Mouse (Mus musculus): ENCODE results near the gene Olfr1361.

The Olfr1361 gene

DNA sequence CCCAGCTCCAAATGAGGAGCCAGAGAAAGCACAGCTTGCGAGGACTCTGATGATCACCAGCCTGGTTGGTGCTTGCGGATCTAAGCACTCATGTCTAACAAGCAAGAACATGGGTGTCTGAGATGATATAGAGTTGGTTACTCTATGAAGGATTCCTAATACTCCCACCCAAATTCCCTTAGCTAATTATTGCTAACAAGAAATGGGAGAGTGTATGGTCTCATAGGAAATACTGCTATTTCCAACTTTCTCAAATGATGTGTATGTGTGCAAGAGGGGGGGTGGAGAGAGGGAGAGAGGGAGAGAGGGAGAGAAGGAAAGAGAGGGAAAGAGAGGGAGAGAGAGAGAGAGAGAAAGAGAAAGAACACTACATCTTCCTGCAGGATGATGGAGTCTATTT, at the start of gene Olfr1361:
Olfr1361 (minus strand) TSS at position 101 of the 400 bp plus-strand sequence.
- in situ Hi-C loops (cut with MboI; ENCODE audit: unreplicated experiment in 2 of 2) = no loop called here

GRCm38 (mm10) chr13:21711698-21712097, 48.5 kb upstream of the Olfr1361 start:
- in situ Hi-C loops (cut with MboI; ENCODE audit: unreplicated experiment in 2 of 2) = loop anchor here (5.0 to 25.0 kb wide), 9 partner anchors 73 to 1806 kb away; partner anchors contain the start of genes Gm11273 (in 1 of the 2), Hist1h1b (in 1 of the 2), Hist1h2an (in 1 of the 2) and Hist1h2bp (in 1 of the 2)

DNA sequence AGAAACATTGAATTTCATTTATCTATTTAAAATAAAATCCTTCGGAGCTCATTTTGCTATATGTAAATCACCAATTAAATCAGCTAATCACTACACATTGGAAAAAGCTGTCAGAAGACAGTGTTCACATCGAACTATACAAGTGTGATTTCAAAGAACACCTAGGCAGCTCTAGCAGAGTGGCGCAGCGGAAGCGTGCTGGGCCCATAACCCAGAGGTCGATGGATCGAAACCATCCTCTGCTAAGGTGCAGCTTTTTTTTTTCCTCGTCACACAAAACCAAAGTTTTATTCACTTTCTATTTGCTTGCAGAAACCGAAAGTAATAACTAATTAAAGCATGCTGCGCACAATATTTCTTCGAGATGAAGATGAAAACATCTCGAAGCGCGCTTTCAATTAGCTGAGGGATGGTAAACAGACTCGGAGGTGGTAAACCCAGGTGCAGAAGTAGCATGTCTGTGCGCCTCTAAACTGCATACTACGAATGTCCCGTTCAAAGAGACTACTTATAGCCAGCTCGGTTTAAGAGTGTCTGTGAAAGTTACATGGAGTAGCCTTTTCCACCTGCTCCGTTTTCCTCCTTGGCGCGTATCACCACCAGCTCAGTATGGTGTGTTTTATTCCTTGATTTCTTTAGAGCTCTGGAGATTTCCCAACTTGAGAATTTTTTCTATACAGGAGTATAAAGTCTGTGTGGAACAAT, 47.8 kb upstream of the Olfr1361 start:
- in situ Hi-C loops (cut with MboI; ENCODE audit: unreplicated experiment in 2 of 2) = loop anchor here (5.0 to 25.0 kb wide), 9 partner anchors 74 to 1806 kb away; partner anchors contain the start of genes Gm11273 (in 1 of the 2), Hist1h1b (in 1 of the 2), Hist1h2an (in 1 of the 2) and Hist1h2bp (in 1 of the 2)

GRCm38 (mm10) chr13:21710031-21710711, 47.0 kb upstream of the Olfr1361 start:
- in situ Hi-C loops (cut with MboI; ENCODE audit: unreplicated experiment in 2 of 2) = loop anchor here (5.0 to 25.0 kb wide), 9 partner anchors 75 to 1807 kb away; partner anchors contain the start of genes Gm11273 (in 1 of the 2), Hist1h1b (in 1 of the 2), Hist1h2an (in 1 of the 2) and Hist1h2bp (in 1 of the 2)

DNA sequence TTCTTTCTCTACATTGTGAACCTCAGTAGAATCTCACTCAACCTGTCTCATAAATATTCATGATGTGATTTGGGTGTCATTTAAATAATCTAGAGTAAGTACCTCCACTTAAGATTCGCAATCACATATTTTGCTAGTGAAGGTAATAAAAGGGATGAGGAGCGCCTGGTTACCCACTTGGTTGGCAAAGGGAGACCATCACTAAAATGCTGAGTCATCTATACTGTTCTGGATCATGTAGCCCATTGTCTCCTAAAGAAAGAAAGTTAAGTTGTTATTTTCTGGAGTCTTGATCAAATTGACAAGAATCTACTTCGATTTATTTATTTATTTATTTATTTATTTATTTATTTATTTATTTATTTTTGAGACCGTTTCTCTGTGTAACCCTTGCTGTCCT, 43.5 kb upstream of the Olfr1361 start:
- in situ Hi-C loops (cut with MboI; ENCODE audit: unreplicated experiment in 2 of 2) = loop anchor here (10.0 to 25.0 kb wide), 3 partner anchors 194 to 1731 kb away; partner anchors contain the start of genes Gm11273 (in 1 of the 2) and Zkscan3 (in 1 of the 2)

GRCm38 (mm10) chr13:21697811-21698210, 34.6 kb upstream of the Olfr1361 start, which contains the start of gene Olfr1359:
Gene Olfr1359, plus strand, starts transcription at chr13:21698111.
- in situ Hi-C loops (cut with MboI; ENCODE audit: unreplicated experiment in 2 of 2) = no loop called here

DNA sequence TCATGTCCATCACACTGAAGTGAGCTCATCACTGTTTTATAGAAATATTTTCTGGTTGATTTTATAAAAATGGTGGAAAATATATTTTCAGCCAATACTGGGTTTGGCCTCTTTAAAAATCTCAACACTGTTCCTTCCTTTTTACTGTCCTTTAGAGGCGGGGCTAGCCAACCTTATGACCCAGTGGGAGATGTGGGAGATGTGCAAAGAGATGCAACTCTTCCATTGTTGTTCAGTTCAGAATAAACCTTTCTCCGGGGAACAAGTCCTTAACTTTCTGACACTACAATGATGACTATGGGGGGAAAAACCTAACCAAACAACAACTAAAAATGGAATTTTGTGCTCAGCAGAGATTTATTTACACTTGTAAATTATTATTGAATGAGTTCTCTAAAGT, 14.1 kb upstream of the Olfr1361 start, which contains the start of gene Olfr1360:
Olfr1360 (minus strand) TSS at position 101 of the 400 bp plus-strand sequence.
- in situ Hi-C loops (cut with MboI; ENCODE audit: unreplicated experiment in 2 of 2) = no loop called here

DNA sequence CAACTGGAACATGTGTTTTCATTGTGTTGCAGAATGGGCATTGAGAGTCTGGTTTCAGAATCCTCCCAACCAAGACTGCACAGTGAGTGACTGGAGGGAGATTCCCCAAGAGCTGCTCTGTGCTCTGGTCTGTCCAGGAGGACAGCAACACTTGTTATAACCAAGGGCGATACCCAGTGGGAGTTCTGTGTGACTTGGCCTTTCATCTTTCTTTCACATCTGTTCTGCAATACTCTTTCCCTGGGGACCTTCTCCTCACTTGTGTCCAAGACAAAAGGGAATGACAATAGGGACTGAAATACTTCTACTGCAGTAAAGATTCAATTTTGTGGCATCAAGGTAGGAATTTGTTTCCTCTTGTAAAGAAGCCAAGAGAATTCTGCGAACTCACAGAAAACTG, 20.8 kb downstream of the Olfr1361 start, which contains the start of gene Olfr11:
Olfr11 (minus strand) TSS at position 101 of the 400 bp plus-strand sequence.
- in situ Hi-C loops (cut with MboI; ENCODE audit: unreplicated experiment in 2 of 2) = no loop called here

DNA sequence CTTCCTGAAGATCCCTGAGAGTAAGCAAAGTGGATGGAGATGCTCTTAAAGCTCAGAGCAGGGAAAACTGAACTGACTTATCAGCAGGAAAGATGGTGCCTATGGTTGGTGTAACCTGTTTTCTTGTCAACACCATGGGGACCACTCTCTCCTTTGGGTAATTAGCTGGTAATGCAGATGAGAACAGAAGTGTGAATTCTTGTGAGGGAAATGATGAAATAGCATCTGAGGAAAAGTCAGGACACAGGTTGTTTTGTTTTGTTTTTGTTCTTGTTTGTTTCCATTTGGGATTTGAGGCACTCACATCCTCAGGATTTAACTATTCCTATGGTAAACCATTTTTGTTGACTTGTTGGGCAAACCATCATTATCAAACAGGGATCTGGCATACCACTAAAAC, 49.3 kb downstream of the Olfr1361 start, which contains the start of gene Olfr1362:
Olfr1362 (minus strand) TSS at position 101 of the 400 bp plus-strand sequence.
- in situ Hi-C loops (cut with MboI; ENCODE audit: unreplicated experiment in 2 of 2) = no loop called here
